ENCODE assay signal across 8 mouse cellular contexts in genomic region chr12:71748731-71749130, GRCm38 (mm10).
DNase-seq lines count a peak whose midpoint lies in the region; ATAC-seq and TF ChIP-seq lines count a peak whose summit lies in the region.

No protein-coding gene starts in this region.

- intact Hi-C loops in heart, postnatal 25 days (cut with DNase I): no loop called here

- no peak overlapping the region for H3K27ac ChIP-seq in liver, embryonic 11.5 days (ENCODE audit: low read depth, low read length)

- H3K27me3 ChIP-seq in liver, embryonic 11.5 days (replicated peaks; ENCODE audit: control insufficient read depth, insufficient read depth, low read length): no peaks in the 10 kb centered on the region

- no peak for TF ChIP-seq CTCF in brain, embryonic 14.5 days (IDR thresholded peaks at IDR 0.05; ENCODE audit: borderline replicate concordance, extremely low read depth, insufficient read depth, insufficient read length)

- DNase-seq in Muller cell, postnatal 12 days (ENCODE audit: inconsistent ontology term): peak; percentile 63
- peak; percentile 87 for DNase-seq in brain, embryonic 14.5 days (ENCODE audit: low read depth)
- DNase-seq in frontal cortex, postnatal 10 days (ENCODE audit: low spot score in 2 of 2): peak; percentile 70 to 75
- DNase-seq in heart, postnatal 25 days (ENCODE audit: low spot score): peak; percentile 36
- peak; percentile 90 for DNase-seq in layer of hippocampus, adult 9-11 months
- DNase-seq in liver, embryonic 11.5 days (ENCODE audit: low spot score): no peak
- no peak for DNase-seq in T-cell, adult 2 months (ENCODE audit: low spot score)

- peak; percentile 88 for ATAC-seq in megakaryocyte, adult 5-6 weeks (ENCODE audit: poor library complexity, severe bottlenecking)
- ATAC-seq in liver, embryonic 11.5 days (replicated peaks; ENCODE audit: low FRiP score): no peak

- 56% methylated on average over 4 of the region's 4 CpGs for WGBS in liver, embryonic 11.5 days

- no peaks in the 10 kb centered on the region for H3K36me3 ChIP-seq in liver, embryonic 11.5 days (ENCODE audit: control insufficient read depth, insufficient read depth, low read length)

- no peaks in the 10 kb centered on the region for H3K4me1 ChIP-seq in liver, embryonic 11.5 days (replicated peaks; ENCODE audit: control insufficient read depth, insufficient read depth, low read length)

- no peaks in the 10 kb centered on the region for H3K9me3 ChIP-seq in liver, embryonic 11.5 days (ENCODE audit: control insufficient read depth, low read length)

- no peak overlapping the region for H3K9ac ChIP-seq in liver, embryonic 11.5 days (ENCODE audit: low read depth, low read length)

- TF ChIP-seq POLR2A in brain, embryonic 14.5 days (IDR thresholded peaks at IDR 0.05; ENCODE audit: borderline replicate concordance, extremely low read depth, insufficient read depth, insufficient read length, poor library complexity, severe bottlenecking): no peak

- no peak overlapping the region for H3K4me3 ChIP-seq in liver, embryonic 11.5 days (ENCODE audit: low read depth, low read length)

- H3K4me2 ChIP-seq in liver, embryonic 11.5 days: no peak overlapping the region

Comparison
In these comparisons a context has a peak if more than half of its experiments do, and no peak if none do; other contexts are left out.
1. DNase-seq: peak in Muller cell, postnatal 12 days (single experiment), brain, embryonic 14.5 days (single experiment), frontal cortex, postnatal 10 days (2 of 2), heart, postnatal 25 days (single experiment) and layer of hippocampus, adult 9-11 months (single experiment); none in liver, embryonic 11.5 days (single experiment) and T-cell, adult 2 months (single experiment).